Mouse (Mus musculus) CD8-positive naive resting alpha-beta T cell, adult 2 months (primary cell): ENCODE data around the gene Sept11.

ENCODE experiments used
- DNase-seq, 2 experiments: peaks; one replicate each; pipeline ENCODE4 v3.0.0; 2022; ENCODE audit warnings: low read depth in 2 of 2, low spot score in 2 of 2

Sept11 gene

DNA sequence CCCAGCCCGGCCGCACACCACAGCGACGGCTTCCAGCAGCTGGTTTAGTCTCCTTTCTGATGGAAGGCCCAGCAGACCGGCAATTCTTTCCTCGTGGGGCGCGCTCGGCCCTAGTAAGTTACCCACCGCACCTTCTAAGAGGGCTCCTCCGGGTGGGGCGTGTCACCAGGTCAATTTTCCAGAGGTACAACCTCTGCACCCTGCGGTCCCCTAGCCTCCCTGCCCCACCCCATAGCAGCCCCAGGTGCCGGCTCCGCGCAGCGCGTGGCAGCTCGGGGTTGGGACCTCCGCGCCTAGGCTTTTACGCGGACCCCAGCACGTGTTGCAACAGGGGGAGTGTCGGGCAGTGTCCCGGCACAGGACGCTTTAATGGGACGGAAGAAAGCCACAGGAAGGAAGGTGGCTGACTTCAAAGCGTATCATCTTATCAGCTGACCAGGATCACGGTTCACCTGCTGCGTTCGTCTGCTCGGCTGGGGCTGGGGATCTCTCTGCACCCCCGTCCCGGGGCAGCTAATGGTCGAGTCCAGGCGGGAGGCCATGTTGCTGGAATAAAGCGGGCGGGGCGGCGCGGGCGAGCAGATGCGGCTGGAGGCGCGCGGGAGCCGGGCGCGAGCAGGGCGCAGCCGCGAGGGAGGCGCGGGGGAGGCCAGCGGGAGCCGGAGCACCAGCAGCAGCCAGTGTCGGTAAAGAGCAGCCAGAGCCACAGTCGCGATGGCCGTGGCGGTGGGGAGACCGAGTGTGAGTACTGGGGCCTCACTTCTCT, at the start of gene Sept11:
Sept11 (plus strand) TSS at position 581 of the 766 bp plus-strand sequence.
- peak; percentile 89 for DNase-seq

DNA sequence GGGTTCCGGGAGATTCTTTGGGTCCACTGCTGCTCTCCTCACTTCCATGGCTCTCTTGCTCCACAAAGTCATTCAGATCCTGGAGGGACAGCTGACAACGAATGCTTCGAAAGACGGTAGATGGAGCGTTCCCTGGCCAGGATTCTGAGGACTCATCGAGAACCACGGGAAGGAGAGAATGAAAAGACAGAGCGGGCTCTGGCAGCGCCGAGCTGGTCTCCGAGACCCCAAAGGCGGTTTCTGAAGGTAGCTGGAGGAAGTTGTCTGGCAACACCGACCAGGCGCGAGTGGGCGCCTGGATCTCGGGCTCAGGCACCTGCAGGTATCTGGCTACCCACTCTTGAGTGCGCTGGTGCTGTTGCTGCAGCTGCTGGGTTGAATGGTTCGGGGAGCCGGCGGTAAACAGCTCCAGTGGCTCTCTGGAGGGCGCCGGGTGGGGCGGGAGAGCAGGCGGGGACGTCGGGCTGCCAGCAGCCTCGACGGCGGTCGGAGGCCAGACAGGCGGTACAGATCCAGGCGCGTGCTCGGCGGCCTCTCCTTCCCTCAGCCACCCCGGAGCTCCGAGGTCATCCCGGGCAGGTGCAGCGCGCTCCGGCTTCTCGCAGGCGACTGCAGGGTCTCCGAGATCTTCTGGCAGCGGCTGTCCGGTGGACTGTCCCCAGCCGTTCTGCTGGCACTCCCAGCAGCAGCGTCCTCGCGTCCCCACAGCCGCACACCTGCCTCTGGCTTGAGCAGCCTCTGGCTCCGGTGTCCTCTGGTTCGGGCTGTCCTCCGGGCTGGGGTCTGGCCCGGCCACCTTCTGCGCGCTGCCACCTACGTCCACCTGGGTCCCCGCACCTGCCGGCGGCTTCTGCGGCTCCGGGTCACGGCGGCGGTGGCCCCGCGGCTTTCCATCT, 49.3 kb upstream of the Sept11 start:
- no peak for DNase-seq

DNA sequence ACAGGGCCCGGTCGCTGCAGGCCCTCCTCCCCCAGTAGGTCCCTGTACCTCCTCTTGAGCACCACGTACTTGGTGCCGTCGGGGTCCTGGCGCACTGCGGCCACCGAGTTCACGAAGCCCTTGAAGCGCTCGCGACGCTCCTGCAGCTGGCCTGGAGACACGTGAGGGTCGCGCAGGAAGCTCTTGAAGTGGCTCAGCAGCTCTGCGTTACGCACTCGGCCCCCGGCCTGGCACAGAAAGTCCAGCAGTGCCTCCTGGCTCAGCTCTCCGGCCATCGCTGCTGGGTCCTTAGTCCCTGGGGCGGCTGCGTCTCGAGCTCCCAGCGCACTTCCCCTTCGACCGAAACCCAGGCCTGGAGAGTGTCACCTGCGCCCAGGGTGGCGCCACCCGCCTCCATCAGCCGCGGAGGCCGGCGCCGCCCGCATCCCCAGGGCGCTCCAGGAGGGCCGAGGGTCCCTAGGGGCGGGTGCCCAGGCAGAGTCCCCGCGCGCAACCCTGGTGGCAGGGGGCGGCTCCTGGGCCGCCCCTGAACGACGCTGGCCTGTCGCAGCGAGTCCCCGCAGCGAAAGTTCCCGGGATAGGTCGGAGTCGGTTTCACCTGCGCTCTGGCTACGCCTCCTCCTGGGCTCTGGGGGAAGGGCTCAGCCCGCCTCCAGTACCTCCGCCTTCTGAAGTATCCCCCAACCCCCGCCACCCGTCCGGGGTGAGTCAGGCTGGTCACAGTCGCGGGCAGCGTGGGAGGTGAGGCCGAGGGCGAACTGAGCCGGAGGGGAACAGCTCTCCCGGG, 48.5 kb upstream of the Sept11 start, which contains the start of gene Sowahb:
Sowahb (minus strand) TSS at position 439 of the 787 bp plus-strand sequence.
- DNase-seq, result no peak

DNA sequence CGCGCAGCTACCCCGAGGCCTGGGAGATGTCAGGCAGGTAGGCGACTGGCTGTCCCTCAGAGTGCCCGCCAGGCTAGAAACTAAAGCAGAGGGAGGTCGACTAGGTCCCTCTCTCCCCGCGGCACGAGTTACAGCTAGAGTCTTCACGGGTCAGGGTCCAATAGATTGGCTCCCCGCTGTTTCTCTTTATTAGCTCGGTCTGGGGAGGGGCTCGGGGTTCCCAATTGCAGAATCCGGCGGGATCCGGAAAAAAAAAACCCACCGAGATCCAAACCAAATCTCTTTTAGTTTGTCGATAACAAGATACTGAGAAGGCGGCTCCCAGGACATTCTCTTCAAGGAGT, 47.9 kb upstream of the Sept11 start:
- DNase-seq, result no peak

DNA sequence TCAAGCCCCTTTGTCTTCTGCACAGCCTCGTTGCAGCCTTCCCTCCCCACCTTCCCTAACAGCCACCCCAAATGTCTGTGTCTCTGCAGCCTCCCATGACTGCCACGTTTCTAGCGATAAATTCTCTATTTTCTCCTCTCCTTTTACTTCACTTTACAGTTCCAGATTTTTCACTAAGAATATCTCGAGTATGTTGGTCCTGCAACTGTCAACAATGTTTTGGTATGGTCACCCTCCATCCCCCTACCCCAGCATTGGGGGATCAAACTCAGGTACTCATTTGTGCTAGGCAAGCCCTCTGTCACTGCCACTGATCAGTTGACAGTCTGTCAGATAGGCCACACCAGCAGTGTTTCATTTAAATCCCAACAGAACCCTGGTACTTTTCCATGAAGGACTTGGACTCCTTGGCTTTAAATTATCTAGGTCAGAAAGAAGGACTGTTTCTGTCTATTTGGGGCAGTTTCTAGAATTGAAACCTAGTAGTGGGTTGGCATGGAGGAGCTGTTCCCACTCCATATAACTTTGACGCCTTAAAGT, 46.9 kb upstream of the Sept11 start:
- no peak for DNase-seq

DNA sequence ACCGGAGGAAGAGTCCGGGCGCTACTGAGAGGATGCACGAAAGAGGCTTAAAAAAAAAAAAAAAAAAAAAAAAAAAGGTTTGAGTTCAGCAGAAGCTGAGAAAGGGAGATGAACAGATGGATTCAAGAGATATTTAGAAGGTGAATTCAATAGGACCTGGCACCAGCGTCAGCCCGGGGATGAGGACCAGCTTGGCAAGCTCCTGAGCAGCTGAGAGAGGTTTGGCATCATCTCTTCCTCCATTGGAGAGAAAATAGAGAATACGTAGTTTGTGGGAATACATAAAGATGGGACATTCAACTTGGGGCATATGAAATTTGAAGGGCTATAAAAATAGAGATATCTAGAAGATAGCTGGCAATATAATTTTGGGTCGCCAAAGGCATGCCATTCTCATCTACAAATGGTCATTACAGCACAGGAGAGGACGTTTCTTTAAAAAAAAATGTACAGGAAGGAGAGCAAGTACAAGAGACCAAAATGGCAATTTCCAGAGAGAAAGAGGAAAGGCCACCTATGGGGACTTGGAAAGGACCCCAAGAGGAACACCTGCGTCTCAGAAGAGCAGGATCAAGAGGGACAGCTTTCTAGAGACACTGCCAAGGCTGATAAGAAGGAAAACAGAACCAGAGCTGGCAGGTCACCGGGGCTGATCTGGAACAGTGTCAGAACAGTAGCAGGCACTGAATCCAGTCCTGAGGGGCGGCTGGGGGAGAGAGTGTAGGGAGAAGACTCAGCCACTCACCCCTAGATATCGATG, 44.6 kb upstream of the Sept11 start:
- DNase-seq, result no peak

DNA sequence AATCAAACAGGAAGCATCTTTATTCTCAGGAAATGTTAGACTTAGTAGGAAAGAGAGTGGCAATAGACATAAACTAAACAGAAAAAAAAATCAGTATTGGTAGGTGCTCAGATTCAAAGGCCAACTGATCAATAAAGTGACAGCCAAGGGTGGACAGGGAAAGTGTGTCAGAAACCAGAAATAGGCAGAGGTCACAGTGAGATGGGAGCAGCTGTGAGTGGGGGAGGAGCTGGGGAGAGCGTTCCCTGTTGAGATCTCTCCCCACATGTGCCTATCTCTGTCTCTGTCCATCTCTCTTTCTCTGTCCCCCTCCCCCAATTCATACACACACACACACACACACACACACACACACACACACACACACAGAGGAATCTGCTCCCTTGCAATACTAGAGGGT, 43.3 kb upstream of the Sept11 start:
- no peak for DNase-seq

DNA sequence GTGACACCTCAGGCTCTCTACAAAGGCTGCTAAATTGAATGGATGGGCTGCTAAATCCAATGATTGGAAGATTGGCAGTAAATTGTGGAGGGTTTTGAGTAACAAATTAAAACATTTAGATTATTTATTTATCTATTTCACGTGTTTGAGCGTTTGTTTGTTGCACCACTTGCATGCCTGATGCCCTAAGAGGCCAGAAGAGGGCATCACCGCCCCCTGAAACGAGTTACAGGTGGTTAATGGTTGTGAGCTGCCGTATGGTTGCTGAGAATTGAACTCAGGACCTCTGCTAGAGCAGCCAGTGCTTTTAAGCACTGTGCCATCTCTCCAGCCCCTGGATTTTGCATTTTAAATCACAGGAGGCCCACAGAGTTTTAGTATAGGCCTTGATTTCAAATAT, 42.2 kb upstream of the Sept11 start:
- no peak for DNase-seq

DNA sequence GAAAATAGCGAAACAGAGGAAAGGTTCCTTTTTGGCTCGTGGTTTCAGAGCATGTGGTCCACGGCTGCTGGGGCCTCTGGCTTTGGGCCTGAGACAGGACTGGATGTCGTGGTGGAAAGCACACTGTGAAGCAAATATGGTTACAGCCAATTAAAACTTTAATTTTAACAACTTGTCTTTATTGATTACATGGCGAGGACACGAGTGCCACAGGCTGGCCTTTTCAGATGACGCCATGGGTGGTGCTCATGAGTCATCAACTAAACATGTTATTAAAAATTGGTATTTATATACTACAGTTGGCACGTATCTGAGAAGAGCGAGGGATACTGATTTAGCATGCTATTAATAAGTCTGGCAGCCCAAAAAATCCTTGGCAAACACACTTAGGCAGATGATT, 41.3 kb upstream of the Sept11 start:
- DNase-seq, result no peak

DNA sequence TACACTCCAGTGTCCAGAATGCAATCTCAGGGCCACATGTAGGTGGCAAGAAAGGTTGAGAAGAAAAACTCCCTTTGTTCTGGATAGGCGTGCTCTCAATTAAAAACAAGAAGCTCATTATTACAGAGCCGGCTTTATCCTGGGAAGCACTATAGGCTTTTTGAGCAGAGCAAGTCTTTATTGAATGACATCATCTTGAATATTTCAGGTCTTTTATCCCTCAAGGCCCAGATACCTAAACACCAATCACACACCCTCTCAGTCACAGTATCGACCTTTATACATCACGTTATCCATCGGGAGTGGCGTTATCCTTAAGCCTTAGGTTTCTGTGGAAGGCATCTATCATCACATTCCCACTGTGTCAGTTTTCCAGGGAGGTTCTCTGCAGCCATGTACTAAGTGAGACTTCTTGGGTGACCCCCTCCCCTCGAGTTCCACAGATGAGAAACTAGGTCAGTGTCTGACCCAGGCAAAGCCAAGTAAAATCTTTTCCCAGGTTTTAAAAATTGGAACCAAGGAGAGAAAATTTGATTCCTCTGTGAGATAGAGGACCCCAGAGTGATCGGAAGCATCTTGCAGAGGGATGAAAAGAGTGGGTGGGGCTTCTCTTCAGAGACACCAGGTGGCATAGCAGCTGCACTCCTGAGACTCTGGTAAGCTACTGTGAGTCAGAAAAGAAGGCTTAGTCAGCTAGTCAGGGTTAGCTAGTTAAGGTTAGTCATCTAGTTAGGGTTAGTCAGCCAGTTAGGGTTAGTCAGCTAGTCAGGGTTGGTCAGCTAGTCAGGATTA, 39.4 kb upstream of the Sept11 start:
- no peak for DNase-seq

DNA sequence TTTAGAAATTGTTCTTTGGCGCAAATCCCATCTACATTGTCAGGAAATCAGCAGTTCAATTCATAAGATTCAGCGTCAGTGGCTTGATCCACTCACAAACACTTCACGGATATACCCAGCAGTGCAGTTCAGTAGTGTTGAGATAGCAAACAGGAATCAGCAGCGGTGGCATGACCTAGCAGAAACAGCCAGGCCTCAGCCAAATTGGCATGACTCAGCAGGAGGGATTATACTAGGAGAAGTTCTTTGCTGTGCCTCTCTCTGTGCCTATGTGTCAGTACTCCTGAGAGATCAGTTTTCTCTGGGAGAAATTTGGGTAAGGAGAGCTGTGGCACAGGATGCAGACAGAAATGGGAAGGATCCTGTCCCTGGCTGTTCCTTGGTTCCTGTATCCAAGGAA, 32.4 kb upstream of the Sept11 start:
- no peak for DNase-seq

DNA sequence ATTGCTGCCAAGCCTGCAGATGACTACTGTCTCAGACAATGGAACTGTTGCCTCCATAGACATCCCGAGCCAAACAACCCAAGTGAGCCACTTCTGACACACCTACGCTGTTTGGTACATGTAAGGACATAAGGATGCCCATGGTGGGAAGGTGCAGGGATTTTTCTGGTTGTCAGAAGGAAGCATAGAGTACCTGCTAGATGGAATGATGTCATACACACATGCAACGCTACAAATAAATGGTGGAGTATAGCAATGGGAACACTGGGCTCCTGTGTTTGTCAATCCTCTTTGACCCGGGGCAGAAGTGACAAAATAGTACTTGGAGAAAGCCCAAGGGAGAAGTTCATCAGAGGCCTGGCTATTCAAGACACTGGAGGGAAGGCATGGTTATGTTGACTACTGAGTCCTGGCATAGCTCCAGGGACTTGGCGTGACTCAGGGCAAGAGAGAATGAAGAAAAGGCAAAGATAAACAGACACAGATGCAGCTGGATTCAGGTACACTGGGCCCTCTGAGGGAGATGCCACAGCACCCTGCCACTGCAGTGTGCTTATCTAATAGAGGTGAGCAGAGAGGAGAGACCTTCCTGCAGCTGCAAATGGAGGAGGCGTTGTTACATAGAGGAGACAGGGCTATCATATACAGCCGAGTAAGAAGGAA, 15.4 kb upstream of the Sept11 start:
- DNase-seq, result no peak

DNA sequence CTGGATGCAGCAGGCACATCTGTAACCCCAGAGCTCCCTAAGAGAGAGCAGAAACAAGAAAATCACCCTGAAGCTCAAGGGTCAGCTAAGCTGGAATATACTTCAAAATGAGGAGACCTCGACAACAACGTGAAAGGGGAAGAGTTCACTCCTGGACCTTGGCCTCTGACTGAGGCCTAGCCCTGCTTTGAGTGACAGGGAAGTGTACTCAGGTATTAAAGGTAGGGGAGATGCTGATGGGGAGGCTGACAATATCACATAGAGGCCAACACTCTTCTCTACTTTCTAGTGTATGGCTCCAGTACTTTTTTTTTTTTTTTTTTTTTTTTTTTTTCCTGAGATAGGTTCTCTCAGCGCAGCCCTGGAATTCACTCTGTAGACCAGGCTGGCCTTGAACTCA, 13.6 kb upstream of the Sept11 start:
- DNase-seq, result no peak

DNA sequence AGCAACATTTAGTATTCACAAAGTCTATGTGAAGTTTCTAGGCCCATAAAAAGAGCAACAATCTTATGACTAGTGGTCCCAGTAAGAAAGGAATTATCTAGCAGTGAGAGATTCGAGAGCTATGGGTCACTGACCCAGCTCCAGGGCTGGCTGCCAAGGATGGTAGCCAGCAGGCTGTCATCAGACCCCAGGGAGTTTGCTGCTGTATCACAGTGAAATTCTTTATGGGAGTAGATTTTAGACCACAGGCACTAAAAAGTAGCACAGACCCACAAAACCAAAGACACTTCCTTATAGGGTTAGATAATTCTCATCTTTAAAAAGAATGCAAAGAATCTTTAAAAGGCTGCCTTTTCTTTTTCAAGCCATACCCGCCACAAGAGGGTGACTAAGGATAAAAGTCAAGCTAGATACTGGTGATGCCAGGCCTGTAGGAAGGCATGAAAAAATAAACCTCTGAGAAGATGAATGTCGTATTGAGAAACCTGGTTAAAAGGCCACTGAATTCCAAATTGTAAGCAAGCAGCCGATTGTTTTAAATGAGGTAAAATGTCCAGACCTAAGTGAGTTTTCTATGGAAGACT, 8.1 kb upstream of the Sept11 start:
- DNase-seq, result no peak

DNA sequence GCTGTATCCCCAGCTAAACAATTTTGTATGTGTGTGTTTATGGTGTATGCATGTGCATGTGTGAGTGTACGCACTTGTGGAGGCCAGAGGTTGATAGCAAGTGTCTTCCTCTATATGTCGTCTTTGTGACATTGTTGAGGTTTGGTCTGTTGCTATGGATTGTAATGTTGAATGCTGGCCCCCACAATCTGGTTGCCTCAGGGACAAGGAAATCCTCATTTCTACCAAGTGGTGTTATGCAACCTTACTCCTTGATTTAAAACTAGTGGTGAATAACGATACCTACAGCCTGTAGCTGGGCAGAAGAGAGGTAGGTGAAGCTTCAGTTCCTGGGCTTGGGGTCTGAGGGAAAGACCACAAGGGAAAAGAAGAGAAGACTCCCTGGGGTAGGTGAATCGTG, 7.3 kb upstream of the Sept11 start:
- DNase-seq, result no peak

DNA sequence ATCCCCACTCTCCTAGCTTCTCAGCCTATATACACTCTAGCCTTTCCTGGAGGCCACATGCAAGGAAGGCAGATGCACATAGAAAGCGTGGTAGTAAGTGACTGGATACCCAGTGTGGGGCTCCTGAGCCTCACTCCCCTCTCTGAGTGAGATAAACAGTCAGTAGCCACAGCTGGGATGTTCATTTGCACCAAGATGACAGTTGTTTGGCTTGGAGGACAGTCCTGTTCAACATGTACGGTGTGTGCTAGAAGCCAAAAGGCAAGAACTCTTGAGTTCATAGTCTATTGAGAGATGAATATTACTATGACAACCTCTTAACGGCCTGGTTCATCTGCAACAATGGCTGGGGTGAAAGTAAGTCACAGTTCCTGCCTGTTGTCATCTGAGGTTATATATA, 2.0 kb upstream of the Sept11 start:
- DNase-seq, result no peak

DNA sequence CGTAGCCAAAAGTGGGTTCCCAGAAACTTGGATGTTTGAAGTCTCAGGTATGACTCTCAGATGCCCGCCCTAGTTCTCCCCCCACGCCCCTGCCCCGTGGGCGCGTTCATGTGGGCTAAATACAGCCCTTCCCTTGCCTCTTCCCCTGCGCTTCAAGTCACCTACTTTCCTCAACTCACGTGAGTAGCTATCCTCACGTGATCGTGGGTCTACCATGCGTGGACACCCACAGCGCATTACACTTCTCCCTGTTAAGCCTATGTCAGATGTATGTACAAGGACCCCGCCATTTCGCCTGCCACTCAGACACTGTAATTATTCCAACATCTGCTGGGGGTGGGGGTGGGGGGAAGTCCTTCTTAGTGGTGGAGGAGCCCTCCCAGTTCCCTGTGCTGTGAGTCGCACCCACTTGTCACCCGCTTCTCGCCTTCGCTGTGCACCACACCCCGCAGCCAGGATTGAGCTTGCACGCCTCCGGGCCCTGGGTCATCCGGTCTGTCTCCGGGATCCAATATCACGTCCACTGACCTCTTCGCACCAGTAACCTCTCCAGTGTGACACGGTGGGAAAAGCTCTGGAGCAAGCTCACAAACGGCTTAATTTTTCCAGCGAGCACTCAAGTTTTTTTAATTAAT, 973 bp upstream of the Sept11 start:
- DNase-seq, result peak in 1 of 2 experiments; percentile 10
